Mouse (Mus musculus) testis, postnatal 14 days (tissue): ENCODE data around the gene Vmp1.

ENCODE experiments used
- DNase-seq: peaks from one replicate; pipeline ENCODE4 v3.0.0; 2021; ENCODE audit warnings: low spot score

Vmp1 gene

DNA sequence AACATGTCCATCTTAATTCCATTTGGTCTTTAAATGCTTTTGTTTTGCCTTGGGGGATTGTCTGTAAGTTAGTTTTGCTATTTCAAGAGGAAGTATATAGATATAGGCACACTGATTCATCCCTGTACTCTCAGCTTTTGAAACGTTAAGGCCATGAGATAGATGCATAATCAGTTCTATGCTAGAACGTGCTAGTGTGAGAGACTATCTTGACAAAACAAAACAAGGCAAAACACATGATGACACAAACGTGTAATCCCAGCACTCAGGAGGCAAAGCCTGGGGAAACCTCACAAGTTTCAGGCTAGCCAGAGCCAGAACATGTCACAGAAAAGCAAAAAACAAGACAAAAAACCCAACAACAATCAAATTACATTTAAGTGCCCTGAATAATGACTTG is 10.9 kb downstream of the Vmp1 start:
- DNase-seq: no peak

DNA sequence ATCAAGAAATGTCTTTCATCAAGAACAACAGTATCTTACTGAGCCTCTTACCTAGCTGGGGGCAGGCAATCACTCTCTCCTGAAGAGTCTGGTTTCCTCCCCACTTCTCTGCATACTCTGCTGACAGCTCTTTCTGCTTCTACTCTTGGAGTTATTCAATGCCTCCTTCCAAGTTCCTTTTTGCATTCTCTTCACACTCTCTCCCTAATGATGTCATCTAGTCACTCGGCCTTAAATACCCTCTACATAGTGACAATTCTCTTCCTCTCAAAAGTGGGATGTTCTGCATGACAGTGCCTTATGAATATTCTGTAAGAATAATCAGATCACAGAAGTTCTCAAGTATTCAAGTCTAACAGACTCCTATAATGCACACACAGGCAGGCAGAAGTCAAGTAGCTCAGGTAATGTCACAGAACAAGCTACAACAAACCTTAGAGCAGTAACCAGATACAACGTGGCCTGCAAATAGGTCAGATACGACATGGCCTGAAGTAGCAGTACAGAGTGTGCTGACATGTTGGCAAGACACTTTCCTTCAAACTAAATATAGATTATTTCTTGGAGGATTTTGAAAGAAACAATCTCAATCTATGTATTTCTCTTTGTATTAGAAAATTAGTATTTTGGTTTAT is 12.5 kb downstream of the Vmp1 start:
- DNase-seq: no peak

DNA sequence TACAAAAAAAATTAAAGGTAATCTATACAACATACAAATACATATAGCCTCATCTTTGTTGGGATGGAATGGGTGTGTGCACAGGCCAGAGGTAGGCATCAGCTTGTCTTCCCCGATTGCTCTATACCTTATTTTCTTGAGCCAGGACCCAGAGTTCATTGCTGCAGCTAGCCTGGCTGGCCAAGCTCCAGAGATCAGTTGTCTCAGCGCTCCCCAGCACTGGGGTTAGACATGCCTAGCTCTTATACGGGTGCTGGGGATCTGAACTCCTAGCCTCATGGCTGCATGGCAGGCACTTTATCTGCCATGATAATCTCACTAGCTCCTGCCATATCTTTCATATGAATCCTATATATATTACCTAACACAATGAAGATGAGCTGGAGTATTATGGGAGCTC is 15.5 kb downstream of the Vmp1 start:
- no peak for DNase-seq

DNA sequence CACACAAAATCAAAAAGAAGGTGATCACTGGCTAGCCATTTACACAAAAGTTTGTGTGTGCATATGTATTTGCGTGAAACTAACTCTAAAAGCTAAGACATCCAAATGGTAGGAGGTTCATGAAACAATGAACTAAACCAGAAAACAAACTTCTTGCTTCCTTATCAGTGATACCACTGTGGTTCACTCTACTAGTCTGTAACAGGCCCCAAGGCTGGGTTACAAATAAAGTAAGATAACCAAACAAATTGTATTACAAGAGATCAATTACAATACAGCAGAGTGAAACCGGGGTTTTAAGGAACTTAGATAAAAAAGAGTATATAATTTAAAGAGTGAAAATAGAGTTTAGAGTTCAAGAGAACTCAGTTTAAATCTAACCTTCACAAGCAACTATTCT is 16.1 kb downstream of the Vmp1 start:
- DNase-seq: no peak

DNA sequence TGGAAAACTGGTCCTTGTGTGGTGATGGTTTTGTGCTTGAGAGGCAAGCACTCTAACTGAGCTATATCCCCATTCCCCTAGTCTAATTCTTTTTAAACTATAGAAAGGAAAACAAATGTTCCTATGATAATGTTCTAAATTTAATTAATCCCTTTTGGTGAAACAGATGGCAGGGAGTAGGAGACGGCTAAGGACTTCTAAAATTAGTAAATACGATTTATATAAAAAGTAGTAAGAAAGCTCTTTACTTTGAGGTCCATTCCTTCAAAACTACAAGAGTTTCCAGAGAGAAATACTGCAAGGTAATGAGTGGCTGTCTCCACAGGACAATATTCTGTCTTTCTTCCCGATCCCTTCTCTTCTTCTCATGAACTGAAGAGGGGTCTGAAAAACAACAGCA is 19.2 kb downstream of the Vmp1 start:
- no peak for DNase-seq

DNA sequence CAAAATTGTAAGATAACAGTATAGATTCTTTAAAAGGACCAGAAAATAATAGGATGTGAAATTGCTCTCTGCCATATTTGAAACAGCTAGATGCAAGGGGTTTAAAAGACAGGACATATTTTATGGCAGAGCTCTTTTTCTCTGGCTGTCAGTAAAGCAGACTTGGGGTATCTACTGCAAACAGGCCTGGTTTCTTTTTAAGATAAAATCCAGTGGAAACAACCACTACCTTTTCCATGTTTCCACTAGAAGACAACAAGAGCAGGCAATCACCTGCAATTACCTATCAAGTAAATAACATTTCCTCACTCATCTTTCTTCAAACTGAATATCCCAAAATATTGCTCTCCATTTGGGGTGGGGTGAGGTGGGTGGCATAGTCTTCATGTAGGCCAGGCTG is 19.7 kb downstream of the Vmp1 start:
- DNase-seq: no peak

DNA sequence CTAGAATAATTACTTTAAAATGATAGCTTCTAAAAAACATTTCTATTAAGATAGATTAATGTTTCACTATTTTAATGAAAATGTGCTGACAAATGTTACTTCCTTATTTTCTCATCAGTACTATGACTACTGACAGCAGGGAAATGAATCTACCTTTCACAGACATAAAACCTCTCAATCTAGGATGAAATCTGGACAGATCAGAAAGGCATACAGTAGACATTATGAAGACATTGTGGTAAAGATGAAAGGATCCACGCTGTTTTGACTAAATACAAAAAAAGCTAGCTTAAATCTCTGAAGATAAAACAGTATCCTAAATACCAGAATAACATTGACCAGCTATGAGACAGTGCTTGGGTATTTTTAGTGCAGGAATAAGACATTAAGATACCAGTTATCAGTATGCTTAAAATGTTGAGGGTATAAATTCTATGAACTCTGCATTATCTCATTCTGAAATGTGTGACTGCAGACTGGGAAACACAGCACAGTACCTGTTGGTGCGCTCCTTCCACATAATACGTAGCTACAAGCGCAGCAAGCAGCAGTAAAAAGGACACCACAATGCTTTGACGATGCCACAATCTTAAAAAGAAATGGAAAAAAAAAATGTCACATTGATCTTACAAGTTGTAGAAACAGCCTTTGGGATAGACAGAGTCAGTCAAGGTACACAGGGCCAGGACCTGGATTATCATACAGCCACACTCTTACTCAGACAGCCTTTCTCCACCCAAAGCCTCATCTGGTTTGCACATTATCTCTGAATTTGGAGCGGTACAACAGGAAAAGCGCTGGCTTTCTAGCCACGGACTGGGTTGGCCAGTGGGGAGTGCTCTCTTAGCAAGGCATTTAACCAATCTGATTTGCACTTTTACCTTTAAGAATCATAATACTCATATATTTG is 20.4 kb downstream of the Vmp1 start:
- no peak for DNase-seq

DNA sequence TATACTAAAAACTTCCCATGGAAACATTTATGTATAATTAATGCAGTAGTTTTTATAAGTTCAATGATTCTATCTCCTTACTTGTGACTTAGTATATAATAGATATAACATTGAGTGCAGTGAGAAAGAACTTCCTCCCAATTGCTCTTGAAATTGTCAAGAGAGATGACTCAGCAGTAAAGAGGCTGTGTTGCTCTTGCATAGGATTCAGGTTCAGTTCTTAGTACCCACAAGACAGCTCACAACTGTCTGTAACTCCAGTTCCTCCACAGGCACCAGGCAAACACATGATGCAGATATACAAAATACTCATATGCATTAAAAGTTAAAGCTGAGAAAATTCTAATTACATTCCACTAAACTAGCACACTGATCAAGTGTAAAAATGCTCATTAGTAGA is 25.8 kb downstream of the Vmp1 start:
- DNase-seq: no peak

DNA sequence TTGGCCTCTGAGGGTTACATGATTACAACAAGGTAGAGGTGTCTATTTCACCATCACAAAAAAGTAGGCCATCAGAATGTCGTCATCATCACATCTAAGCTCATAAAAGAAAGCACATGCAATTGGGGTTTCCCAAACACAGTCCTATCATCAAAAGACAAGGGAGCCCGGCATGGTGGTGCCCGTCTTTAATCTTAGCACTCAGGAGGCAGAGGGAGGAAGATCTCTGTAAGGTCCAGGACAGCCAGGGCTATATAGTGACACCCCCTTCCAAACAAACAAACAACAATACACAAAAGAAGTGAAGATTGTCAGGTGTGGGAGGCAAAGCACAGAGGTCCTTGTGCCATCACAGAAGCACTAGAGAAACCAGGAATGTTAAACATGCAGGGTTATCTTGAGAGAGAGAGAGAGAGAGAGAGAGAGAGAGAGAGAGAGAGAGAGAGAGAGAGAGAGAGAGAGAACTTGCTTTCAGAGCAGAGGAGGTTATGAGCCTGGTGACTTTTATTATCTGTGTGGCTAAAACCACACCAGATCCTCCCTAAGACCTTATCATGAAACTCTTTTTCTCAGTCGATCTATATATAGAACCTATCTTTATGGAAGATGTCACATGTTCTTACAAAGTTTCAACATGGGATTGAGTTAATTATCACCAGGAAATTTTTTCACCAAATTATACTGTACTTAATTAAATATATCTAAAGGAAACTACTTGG is 26.6 kb downstream of the Vmp1 start:
- DNase-seq: no peak

DNA sequence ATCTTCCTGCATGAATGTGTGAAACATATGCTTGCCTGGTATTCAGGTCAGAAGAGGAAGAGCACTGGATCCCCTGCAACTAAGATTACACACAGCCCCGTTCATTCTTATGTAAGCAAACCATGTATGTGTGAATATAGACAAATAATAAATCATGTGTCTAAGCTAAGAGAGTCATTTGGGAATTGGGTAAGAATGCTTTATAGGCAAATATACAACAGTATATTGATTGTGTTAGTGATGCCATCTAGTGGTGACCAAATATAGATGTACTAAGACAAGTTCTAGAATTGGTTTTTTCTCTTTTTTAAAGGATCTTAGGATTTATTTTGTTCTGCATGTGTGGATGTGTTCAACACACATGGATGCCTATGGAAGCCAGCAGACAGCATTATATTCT is 28.0 kb downstream of the Vmp1 start:
- DNase-seq: no peak

DNA sequence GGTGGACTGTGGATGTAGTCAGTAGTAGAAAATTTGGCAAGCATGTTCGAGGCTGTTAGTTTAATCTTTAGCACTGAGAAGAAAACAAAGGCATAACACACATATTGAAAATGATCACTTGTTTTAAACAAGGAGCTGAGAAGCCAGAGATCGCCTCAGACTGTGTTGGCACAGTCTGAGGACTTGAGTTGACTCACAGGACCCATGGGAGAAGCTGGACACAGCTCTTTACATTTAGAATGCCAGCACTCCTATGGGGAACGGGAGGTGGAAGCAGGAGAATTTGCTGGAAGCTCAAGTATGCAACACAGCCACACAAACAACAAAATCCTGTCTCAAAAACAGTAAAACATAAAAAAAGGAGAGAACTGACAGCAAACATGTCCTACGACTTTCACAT is 29.5 kb downstream of the Vmp1 start:
- DNase-seq: no peak

DNA sequence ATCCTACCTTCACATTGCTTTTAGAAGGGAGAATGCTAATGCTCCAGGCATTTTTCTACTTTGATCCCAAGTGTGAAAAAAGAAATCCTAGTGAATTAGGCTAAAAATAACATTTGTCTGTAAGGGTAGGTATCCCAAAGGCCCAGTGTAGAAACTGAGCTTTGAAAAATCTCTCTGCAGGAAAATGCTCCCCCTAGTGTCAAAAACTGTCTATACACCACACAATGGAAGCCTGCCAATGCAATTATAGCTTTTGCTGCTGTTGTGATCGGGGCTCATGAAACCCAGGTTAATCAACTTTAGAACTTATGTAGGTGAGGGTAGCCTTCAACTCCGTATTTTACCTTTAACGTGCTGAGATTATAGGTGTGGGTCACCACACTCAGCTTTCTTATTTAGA is 30.2 kb downstream of the Vmp1 start:
- DNase-seq: no peak

DNA sequence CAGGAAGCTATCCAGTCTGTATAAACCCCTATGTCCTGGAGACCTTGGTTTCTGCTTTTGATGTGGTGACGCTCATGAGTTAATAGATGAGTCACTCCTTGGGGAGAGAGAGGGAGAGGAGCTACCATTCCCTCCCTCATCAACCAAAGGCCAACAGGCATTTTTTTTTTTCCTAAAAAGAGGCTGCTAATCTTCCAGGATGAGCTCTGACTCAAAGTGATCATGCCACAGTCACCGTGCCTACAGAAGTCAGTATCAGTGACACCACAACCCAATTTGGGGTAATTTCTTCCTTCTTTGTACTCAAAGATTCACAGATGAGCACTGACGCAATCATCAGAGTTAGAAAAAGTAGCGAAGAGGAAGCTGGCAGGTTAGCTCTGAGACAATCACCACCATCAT is 31.1 kb downstream of the Vmp1 start:
- no peak for DNase-seq

DNA sequence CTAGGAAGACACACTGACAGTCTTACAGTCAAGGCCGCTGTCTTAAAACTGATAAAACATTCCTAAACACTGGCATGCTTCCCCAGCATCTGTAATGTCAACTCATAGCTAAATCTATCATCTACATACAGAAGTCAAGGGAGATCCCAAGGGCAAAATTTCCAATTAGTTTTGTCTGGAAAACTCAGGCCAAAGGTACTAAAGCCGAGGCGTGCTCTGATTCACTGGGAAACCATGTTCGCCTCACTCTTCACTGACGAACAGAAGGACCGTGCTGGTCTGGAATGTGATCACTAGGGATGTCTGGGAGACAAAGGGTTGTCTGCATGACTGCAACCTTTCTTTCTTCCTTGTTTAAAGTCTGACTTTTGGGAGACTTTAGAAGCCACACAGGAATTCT is 33.0 kb downstream of the Vmp1 start:
- no peak for DNase-seq

DNA sequence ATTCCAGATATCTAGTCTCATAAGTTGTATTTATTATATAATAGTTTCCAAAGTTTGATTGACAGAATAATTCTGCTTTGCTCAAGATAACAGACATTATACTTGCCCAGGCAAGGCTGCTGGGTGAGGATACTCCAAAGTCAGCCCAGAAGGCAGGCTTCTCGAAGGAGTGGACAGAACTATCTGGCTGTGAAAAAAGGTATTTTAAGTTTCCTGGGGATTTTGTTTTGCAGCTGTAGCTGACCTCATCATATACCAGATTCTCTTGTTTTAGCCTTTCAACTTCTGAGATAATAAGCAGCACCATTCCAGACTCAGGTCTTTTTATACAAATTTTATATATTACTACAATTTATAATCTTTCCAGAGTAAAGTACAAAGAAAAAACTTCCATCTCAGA is 34.1 kb downstream of the Vmp1 start:
- DNase-seq: no peak

DNA sequence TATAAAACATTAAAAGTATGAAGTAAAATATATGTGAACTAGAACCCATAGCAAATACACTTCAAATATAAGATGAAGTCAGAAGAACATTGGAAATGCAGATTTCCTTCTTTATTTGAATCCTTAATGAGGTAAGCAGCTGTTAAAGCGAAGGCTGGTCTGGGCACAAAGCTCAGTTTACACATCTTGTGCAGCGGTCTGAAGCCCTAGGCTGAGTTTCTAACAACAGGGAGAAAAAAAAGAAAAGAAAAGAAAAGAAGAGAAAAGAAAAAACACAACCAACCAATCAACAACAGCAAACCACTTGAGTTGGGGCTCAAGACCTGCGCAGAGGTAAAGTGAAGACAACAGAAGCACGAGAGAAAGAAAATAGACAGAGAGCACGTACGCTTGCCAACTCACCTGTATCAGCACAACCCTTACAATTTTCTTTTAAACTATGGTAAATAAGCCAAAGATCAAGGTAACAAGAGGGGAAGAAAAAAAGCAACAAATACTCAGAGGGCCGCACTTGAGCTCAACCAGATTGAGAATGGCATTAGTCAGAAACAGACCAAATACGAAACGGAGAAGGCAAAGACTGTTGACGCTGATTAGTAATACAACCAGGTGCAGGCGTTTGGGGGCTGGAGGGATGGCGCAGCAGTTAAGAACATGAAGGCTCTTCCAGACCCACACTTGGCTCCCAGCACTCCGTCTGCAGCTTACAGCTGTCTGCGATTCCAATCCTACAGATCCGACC is 35.8 kb downstream of the Vmp1 start:
- DNase-seq: no peak

DNA sequence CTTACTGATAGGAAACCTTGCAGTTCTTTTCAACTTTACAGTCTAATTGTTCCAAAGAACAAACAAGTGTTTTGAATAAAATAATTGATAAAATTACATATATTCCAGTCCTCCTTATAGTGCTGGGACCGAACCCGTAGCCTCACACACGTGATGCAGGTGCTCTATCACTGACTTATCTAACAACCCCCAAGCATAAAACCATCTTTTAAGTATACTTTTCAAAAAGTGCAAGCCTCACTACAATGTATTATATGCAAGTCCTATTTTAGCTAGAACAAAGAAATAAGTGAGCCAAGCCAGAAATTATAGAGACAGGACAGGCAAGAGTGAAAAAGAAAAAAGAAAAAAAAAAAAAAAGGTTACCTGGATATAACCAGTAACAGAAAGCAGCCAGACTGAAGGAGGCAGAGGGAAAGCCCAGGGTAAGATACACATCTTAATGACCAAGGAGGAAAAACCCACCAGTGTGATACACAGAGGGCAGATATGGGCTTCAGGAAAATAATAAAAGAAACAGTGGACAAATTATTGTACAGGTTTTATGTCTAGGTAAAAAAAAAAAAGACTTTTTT is 36.7 kb downstream of the Vmp1 start:
- no peak for DNase-seq

DNA sequence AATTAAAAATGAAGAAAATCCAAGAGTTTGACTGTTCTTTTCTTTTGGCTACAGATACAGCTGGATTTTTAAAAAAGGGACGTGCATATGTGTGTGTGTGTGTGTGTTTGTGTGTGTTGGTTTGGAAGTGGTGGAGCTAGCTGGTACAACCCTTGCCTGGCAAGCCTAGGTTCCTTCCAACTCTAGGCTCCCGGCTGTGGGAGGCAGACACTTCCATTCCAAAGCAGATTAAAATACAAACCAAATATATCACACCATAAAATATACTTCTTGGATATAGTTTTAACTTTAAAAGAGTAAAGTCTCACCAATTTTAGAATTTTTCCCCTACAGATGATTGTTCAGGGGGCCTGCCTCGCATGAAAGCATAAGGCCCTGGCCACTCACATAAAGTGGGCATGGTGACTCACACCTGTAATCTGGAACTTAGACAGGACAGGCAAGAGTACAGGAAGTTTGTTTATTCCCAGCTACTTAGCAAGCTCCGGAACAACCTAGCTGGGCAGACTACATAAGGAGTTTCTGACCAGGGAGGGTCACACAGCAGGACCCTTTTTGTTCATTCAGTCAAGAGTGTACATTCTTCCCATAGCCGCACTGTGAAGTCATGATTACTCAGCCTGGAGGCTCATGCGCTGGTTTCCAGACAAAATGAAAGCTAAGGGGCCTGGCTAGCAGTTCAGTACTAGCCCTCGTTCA is 37.4 kb downstream of the Vmp1 start:
- no peak for DNase-seq

DNA sequence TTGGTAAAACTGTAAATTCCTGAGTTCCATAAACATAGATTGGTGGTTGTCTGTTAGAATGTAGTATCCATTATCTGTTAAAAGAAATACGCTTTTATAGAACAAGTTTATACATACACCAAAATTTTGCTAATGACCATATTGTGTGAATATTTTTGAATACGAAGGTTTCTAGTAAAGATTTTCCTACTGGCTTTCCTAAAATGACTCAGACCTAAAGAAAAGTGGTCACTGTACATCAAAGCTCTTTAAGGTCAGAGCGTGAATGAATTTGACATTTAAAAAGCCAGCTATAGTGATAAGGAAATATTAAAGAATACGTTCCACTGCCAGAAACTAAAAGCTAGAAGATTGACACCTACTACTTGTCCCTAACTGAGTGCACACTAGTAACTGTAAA is 39.1 kb downstream of the Vmp1 start:
- no peak for DNase-seq

DNA sequence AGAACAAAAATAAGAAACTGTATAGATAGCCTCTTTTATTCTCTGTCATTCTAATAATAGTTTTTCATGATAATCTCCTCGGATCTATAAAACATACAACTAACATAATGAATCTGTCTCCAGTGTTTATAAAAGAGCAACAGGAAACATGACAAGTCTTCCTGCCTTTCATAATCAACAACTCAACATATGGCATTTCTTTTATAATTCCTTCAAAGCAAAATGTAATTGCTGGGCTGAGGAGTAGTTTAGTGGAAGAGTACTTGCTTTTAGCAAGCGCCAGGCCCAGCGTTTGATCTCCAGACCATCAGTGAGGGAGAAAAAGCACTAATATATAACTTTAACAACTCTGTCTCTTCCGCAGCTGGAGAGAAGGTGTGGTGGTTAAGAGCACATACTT is 41.9 kb downstream of the Vmp1 start:
- no peak for DNase-seq

DNA sequence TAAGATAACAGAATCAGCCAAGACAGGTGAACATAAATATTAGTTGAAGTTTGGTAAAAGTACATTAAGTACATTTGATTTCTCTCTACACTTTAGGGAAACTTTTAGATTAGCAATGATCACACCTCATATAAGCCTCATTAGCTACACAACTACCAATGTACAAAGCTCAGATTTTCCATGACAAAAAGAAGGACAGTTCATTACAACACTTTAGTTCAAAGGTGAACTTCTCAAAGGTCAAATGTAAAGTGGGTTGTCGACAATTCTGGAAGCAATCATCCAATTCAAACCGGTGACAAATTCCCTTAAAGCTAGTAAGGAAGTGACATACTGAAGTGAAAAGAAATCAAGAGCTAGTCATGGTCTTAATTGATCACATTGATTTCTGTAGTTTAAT is 45.9 kb downstream of the Vmp1 start:
- DNase-seq: no peak

DNA sequence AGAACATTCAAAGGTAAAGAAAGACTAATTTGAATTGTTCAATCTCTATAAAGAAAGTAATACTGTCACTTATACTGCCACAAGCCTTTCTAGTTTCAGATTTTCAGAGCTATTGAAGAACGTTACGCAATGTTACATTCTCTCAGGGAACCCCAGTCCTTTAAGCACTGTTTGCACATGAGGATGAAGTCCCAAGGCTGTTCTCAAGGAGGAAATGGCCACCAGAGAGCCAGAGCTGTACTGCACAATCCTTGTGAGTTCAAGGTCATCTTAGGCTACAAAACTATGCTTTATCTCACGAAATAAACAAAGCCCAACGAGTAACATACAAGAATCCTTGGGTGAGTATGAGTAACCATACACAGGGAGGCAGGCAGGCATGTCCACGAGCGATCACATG is 49.2 kb downstream of the Vmp1 start:
- DNase-seq: no peak
